8 mouse cellular contexts compared by ENCODE assay signal in genomic region chr6:134639210-134639609, GRCm38 (mm10). TPM values are rescaled to one million over a fixed set of nuclear protein-coding genes. Genes with fewer than 3 reads are reported as not detected.
DNase-seq lines count a peak whose midpoint lies in the region; ATAC-seq lines count a peak whose summit lies in the region.

Borcs5 (plus strand) TSS chr6:134639510.

- H3K36me3 ChIP-seq in lung, embryonic 16.5 days (ENCODE audit: control insufficient read depth, insufficient read depth, low read length), result no peaks in the 10 kb centered on the region
- no peaks in the 10 kb centered on the region for H3K36me3 ChIP-seq in forebrain, embryonic 10.5 days (replicated peaks)
- no peaks in the 10 kb centered on the region for H3K36me3 ChIP-seq in hindbrain, embryonic 14.5 days (replicated peaks; ENCODE audit: control insufficient read depth, insufficient read depth)
- peaks cover 6% of the 10 kb centered on the region for H3K36me3 ChIP-seq in megakaryocyte, embryonic 14.5 days (replicated peaks; ENCODE audit: low read length)

- no peak for ATAC-seq in lung, embryonic 16.5 days (ENCODE audit: low read depth)
- no peak for ATAC-seq in hindbrain, embryonic 14.5 days (ENCODE audit: low FRiP score)

- DNase-seq in lung, postnatal 36 days, result no peak
- no peak for DNase-seq in forebrain, embryonic 10.5 days (ENCODE audit: extremely low spot score, low spot score)
- DNase-seq in hindbrain, embryonic 14.5 days (ENCODE audit: low spot score), result no peak
- DNase-seq in thymus, postnatal 14 days, result no peak
- no peak for DNase-seq in spleen, adult 12 weeks (ENCODE audit: low spot score)
- DNase-seq in urinary bladder, postnatal 4 days (ENCODE audit: low spot score in 2 of 2), result no peak

- no peak within 1 kb of the TSS for H3K27ac ChIP-seq in lung, embryonic 16.5 days (ENCODE audit: low read length)
- no peak within 1 kb of the TSS for H3K27ac ChIP-seq in forebrain, embryonic 10.5 days
- H3K27ac ChIP-seq in hindbrain, embryonic 14.5 days, result 0 out of 2 replicates have a peak within 1 kb of the TSS, but pooled peaks have one; percentile 2

- no peak within 1 kb of the TSS for H3K4me3 ChIP-seq in lung, embryonic 16.5 days (ENCODE audit: low read length)
- H3K4me3 ChIP-seq in forebrain, embryonic 10.5 days, result peak within 1 kb of the TSS; percentile 92; the same call in 1 of the 2 replicates
- peak within 1 kb of the TSS; percentile 85; the same call in 1 of the 2 replicates for H3K4me3 ChIP-seq in hindbrain, embryonic 14.5 days (replicated peaks; ENCODE audit: low read length)
- H3K4me3 ChIP-seq in megakaryocyte, embryonic 14.5 days (replicated peaks), result no peak within 1 kb of the TSS

- H3K9ac ChIP-seq in lung, embryonic 16.5 days (ENCODE audit: low read length), result no peak within 1 kb of the TSS
- no peak within 1 kb of the TSS for H3K9ac ChIP-seq in hindbrain, embryonic 14.5 days

- WGBS in lung, embryonic 16.5 days, result 79% methylated on average over 3 of the region's 3 CpGs
- WGBS in forebrain, embryonic 10.5 days, result 86% methylated on average over 3 of the region's 3 CpGs
- WGBS in hindbrain, embryonic 14.5 days, result 96% methylated on average over 3 of the region's 3 CpGs

- no peak within 1 kb of the TSS for H3K4me2 ChIP-seq in lung, embryonic 16.5 days (ENCODE audit: low read depth, low read length)
- no peak within 1 kb of the TSS for H3K4me2 ChIP-seq in hindbrain, embryonic 14.5 days (replicated peaks)

- peaks cover 7% of the 10 kb centered on the region; the same call in 1 of the 2 replicates for H3K4me1 ChIP-seq in lung, embryonic 16.5 days (replicated peaks; ENCODE audit: control insufficient read depth, insufficient read depth, low read length)
- H3K4me1 ChIP-seq in forebrain, embryonic 10.5 days, result peaks cover 8% of the 10 kb centered on the region
- H3K4me1 ChIP-seq in hindbrain, embryonic 14.5 days (replicated peaks; ENCODE audit: control insufficient read depth, insufficient read depth, low read length), result peaks cover 10% of the 10 kb centered on the region
- peaks cover 23% of the 10 kb centered on the region for H3K4me1 ChIP-seq in megakaryocyte, embryonic 14.5 days

- H3K9me3 ChIP-seq in lung, embryonic 16.5 days (ENCODE audit: control insufficient read depth, low read length), result no peaks in the 10 kb centered on the region
- no peaks in the 10 kb centered on the region for H3K9me3 ChIP-seq in forebrain, embryonic 10.5 days
- H3K9me3 ChIP-seq in hindbrain, embryonic 14.5 days (ENCODE audit: control insufficient read depth, low read length), result no peaks in the 10 kb centered on the region
- no peaks in the 10 kb centered on the region for H3K9me3 ChIP-seq in megakaryocyte, embryonic 14.5 days

- no peaks in the 10 kb centered on the region for H3K27me3 ChIP-seq in lung, embryonic 16.5 days (ENCODE audit: control insufficient read depth, insufficient read depth, low read depth, low read length)
- no peaks in the 10 kb centered on the region for H3K27me3 ChIP-seq in forebrain, embryonic 10.5 days (ENCODE audit: poor library complexity, severe bottlenecking)
- no peaks in the 10 kb centered on the region for H3K27me3 ChIP-seq in hindbrain, embryonic 14.5 days (ENCODE audit: control insufficient read depth, insufficient read depth, low read length)
- H3K27me3 ChIP-seq in megakaryocyte, embryonic 14.5 days (replicated peaks), result no peaks in the 10 kb centered on the region

RNA-seq across cellular contexts. Expression of gene Borcs5, which starts in this region (rescaled TPM):
- polyA plus RNA-seq in lung, embryonic 16.5 days (2015; fragmentation: Nextera tagmentation; extraction: Ambion mirVana), result 13.9 and 16.1 TPM in 2 replicates
- polyA plus RNA-seq in forebrain, embryonic 10.5 days (2016; fragmentation: Nextera tagmentation; extraction: Ambion mirVana), result 18.4 and 20.1 TPM in 2 replicates
- 42.6 and 44.5 TPM in 2 replicates for polyA plus RNA-seq in hindbrain, embryonic 14.5 days (2014; fragmentation: Nextera tagmentation; extraction: Ambion mirVana)
- polyA plus RNA-seq in megakaryocyte, embryonic 14.5 days (2012; ENCODE audit: insufficient read depth, low replicate concordance), result 15.7 and 33.1 TPM in 2 replicates

Comparison
In these comparisons a context has a peak if more than half of its experiments do, and no peak if none do; other contexts are left out.
1. H3K4me3 ChIP-seq: peak in forebrain, embryonic 10.5 days (single experiment) and hindbrain, embryonic 14.5 days (single experiment); none in lung, embryonic 16.5 days (single experiment) and megakaryocyte, embryonic 14.5 days (single experiment).